9 mouse cellular contexts compared by ENCODE assay signal in the genomic region with DNA sequence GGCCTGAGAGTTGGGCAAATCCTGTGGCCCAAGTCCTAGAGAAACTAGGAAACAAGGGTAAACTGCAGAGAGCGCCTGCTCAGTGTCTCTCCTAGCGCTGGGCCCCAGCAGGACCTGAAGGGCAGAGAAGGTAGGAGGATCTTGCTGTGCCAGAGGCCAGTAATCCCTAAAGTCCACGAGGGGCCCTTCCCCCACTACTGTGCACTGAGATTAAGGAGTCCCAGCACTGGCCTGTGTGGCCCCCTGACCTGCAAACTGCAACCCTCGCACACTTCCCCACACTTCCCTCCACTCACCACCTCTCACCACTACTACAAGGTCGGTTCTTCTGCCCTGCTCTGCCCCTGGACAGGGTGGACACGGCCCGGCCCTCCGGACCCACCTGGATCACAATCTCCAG. TPM values are rescaled to one million over a fixed set of nuclear protein-coding genes. Genes with fewer than 3 reads are reported as not detected.
DNase-seq lines count a peak whose midpoint lies in the region; ATAC-seq lines count a peak whose summit lies in the region.
"Had no signal": no experiment of that assay in that cellular context is flagged by ENCODE, and none has a peak within 500 bp of the region (broad histone marks: within the 10 kb centered on the region; RNA-seq: fewer than 3 reads in every experiment).

No protein-coding gene starts in this region.

- peaks cover 2% of the 10 kb centered on the region; the same call in 1 of the 2 replicates for H3K36me3 ChIP-seq in heart, embryonic 11.5 days (ENCODE audit: control insufficient read depth, insufficient read depth, low read length)
- H3K36me3 ChIP-seq in forebrain, embryonic 10.5 days (replicated peaks): peaks cover 66% of the 10 kb centered on the region
- no peaks in the 10 kb centered on the region for H3K36me3 ChIP-seq in midbrain, embryonic 15.5 days (replicated peaks)

- no peaks in the 10 kb centered on the region for H3K27me3 ChIP-seq in heart, embryonic 11.5 days (ENCODE audit: control insufficient read depth, insufficient read depth, low read length)
- no peaks in the 10 kb centered on the region for H3K27me3 ChIP-seq in forebrain, embryonic 10.5 days (ENCODE audit: poor library complexity, severe bottlenecking)
- H3K27me3 ChIP-seq in midbrain, embryonic 15.5 days (replicated peaks): no peaks in the 10 kb centered on the region

- peak overlapping the region; percentile 44 for H3K4me2 ChIP-seq in heart, embryonic 11.5 days
- peak overlapping the region; percentile 43 for H3K4me2 ChIP-seq in midbrain, embryonic 15.5 days

- peaks cover 12% of the 10 kb centered on the region; the same call in 1 of the 2 replicates for H3K4me1 ChIP-seq in heart, embryonic 11.5 days (ENCODE audit: control insufficient read depth, insufficient read depth, low read length)
- H3K4me1 ChIP-seq in forebrain, embryonic 10.5 days: peaks cover 74% of the 10 kb centered on the region
- peaks cover 58% of the 10 kb centered on the region for H3K4me1 ChIP-seq in midbrain, embryonic 15.5 days

- H3K9ac ChIP-seq in heart, embryonic 11.5 days (ENCODE audit: low read depth, low read length): peak overlapping the region; percentile 54
- H3K9ac ChIP-seq in midbrain, embryonic 15.5 days: peak overlapping the region; percentile 10; the same call in 1 of the 2 replicates

- 49% methylated on average over 8 of the region's 8 CpGs for WGBS in heart, embryonic 11.5 days (ENCODE audit: insufficient replicate concordance)
- WGBS in forebrain, embryonic 10.5 days: 23% methylated on average over 8 of the region's 8 CpGs
- WGBS in midbrain, embryonic 15.5 days: 13% methylated on average over 8 of the region's 8 CpGs

- H3K9me3 ChIP-seq in heart, embryonic 11.5 days (replicated peaks; ENCODE audit: control insufficient read depth, low read length): no peaks in the 10 kb centered on the region
- H3K9me3 ChIP-seq in forebrain, embryonic 10.5 days: no peaks in the 10 kb centered on the region
- no peaks in the 10 kb centered on the region for H3K9me3 ChIP-seq in midbrain, embryonic 15.5 days

- H3K27ac ChIP-seq in heart, embryonic 11.5 days (ENCODE audit: low read depth, low read length): 0 out of 2 replicates have a peak overlapping the region, but pooled peaks have one; percentile 32
- H3K27ac ChIP-seq in forebrain, embryonic 10.5 days: peak overlapping the region; percentile 85
- peak overlapping the region; percentile 79 for H3K27ac ChIP-seq in midbrain, embryonic 15.5 days

- no peak for DNase-seq in heart, adult 11 months
- DNase-seq in forebrain, embryonic 10.5 days (ENCODE audit: extremely low spot score, low spot score): no peak
- DNase-seq in kidney, adult 8-10 months: peak; percentile 69 to 75
- DNase-seq in spleen, postnatal 10 days (ENCODE audit: low spot score in 2 of 2): no peak
- no peak for DNase-seq in cerebellum, adult 11-12 months
- DNase-seq in ovary, adult 18-20 months (ENCODE audit: low spot score): no peak
- DNase-seq: adrenal gland, adult 8-10 months had no signal

- no peak; the same call in 1 of the 2 replicates for ATAC-seq in heart, embryonic 11.5 days (replicated peaks; ENCODE audit: insufficient number of reproducible peaks, low FRiP score, low TSS enrichment)
- peak; percentile 16 for ATAC-seq in midbrain, embryonic 15.5 days (replicated peaks)

- no peak overlapping the region for H3K4me3 ChIP-seq in heart, embryonic 11.5 days (ENCODE audit: low read depth, low read length)
- peak overlapping the region; percentile 35 for H3K4me3 ChIP-seq in forebrain, embryonic 10.5 days
- peak overlapping the region; percentile 16 for H3K4me3 ChIP-seq in midbrain, embryonic 15.5 days

RNA-seq across cellular contexts. Expression of a gene that starts 7.2 kb away (rescaled TPM):
- polyA plus RNA-seq in heart, embryonic 11.5 days (2014; fragmentation: Nextera tagmentation; extraction: Ambion mirVana): 4.5 and 4.7 TPM in 2 replicates
- polyA plus RNA-seq in forebrain, embryonic 10.5 days (2016; fragmentation: Nextera tagmentation; extraction: Ambion mirVana): 10.0 and 10.9 TPM in 2 replicates
- polyA plus RNA-seq in midbrain, embryonic 15.5 days (2015; fragmentation: Nextera tagmentation; extraction: Ambion mirVana): 7.0 and 8.9 TPM in 2 replicates

RNA-seq across cellular contexts. Expression of a gene that starts 25.0 kb away (rescaled TPM):
- 34.4 and 41.9 TPM in 2 replicates for polyA plus RNA-seq in heart, embryonic 11.5 days (2014; fragmentation: Nextera tagmentation; extraction: Ambion mirVana)
- polyA plus RNA-seq in forebrain, embryonic 10.5 days (2016; fragmentation: Nextera tagmentation; extraction: Ambion mirVana): 54.1 and 54.7 TPM in 2 replicates
- 55.9 and 56.0 TPM in 2 replicates for polyA plus RNA-seq in midbrain, embryonic 15.5 days (2015; fragmentation: Nextera tagmentation; extraction: Ambion mirVana)

RNA-seq across cellular contexts. Expression of a gene that starts 35.0 kb away (rescaled TPM):
- 0.64 TPM in 1 of 2 replicates, not detected in the other for polyA plus RNA-seq in heart, embryonic 11.5 days (2014; fragmentation: Nextera tagmentation; extraction: Ambion mirVana)
- 0.15 and 0.17 TPM in 2 replicates for polyA plus RNA-seq in forebrain, embryonic 10.5 days (2016; fragmentation: Nextera tagmentation; extraction: Ambion mirVana)
- 0.27 and 0.87 TPM in 2 replicates for polyA plus RNA-seq in midbrain, embryonic 15.5 days (2015; fragmentation: Nextera tagmentation; extraction: Ambion mirVana)

RNA-seq across cellular contexts. Expression of a gene that starts 42.9 kb away (rescaled TPM):
- 246 and 248 TPM in 2 replicates for polyA plus RNA-seq in heart, embryonic 11.5 days (2014; fragmentation: Nextera tagmentation; extraction: Ambion mirVana)
- 265 TPM in 2 replicates for polyA plus RNA-seq in forebrain, embryonic 10.5 days (2016; fragmentation: Nextera tagmentation; extraction: Ambion mirVana)
- polyA plus RNA-seq in midbrain, embryonic 15.5 days (2015; fragmentation: Nextera tagmentation; extraction: Ambion mirVana): 153 and 181 TPM in 2 replicates

Comparison
In these comparisons a context has a peak if more than half of its experiments do, and no peak if none do; other contexts are left out.
1. H3K27ac ChIP-seq: peak in every context shown above with its lines; median percentile 85 in forebrain, embryonic 10.5 days; 79 in midbrain, embryonic 15.5 days; 32 in heart, embryonic 11.5 days.
2. DNase-seq: peak in kidney, adult 8-10 months (2 of 2); none in heart, adult 11 months (single experiment), forebrain, embryonic 10.5 days (single experiment), spleen, postnatal 10 days (0 of 2), cerebellum, adult 11-12 months (single experiment) and ovary, adult 18-20 months (single experiment).